Mouse (Mus musculus) MEL (cell line): ENCODE measurements around the gene Ablim1. TPM values are rescaled to one million over a fixed set of nuclear protein-coding genes. Genes with fewer than 3 reads are reported as not detected.

Source experiments
- DNase-seq: peaks from one replicate; pipeline ENCODE4 v3.0.0; 2011; ENCODE audit warnings: low read depth, low spot score
- H3K27ac ChIP-seq: 2 replicates; pipeline ENCODE4 v1.5.1; 2012; ENCODE audit warnings: low read depth, mild to moderate bottlenecking, control low read depth, low read length, moderate library complexity; ENCODE audit not compliant: control insufficient read depth
- H3K27me3 ChIP-seq, 2 experiments: fragments of 150-350 bp in 1 of 2; sonication (generic) in 1 of 2; 2 replicates each; pipeline ENCODE4 v1.6.1; 2012; ENCODE audit warnings: low read length in 2 of 2, mild to moderate bottlenecking in 2 of 2, improper control_type of control experiment in 1 of 2, moderate library complexity in 1 of 2; ENCODE audit not compliant: insufficient read depth in 2 of 2, control insufficient read depth in 1 of 2
- H3K36me3 ChIP-seq, 2 experiments: 2 replicates each; pipeline ENCODE4 v1.6.1; 2012 to 2014; ENCODE audit warnings: low read length in 2 of 2, improper control_type of control experiment in 1 of 2, inconsistent platforms in 1 of 2, mild to moderate bottlenecking in 1 of 2; ENCODE audit not compliant: insufficient read depth in 2 of 2, control insufficient read depth in 1 of 2
- H3K4me1 ChIP-seq, 2 experiments: fragments of 150-350 bp in 1 of 2; sonication (generic) in 1 of 2; 2 replicates each; pipeline ENCODE4 v1.6.1; 2012; ENCODE audit warnings: low read length in 2 of 2, improper control_type of control experiment in 1 of 2, mild to moderate bottlenecking in 1 of 2; ENCODE audit not compliant: insufficient read depth in 2 of 2, control insufficient read depth in 1 of 2
- H3K4me3 ChIP-seq, 2 experiments: fragments of 150-350 bp in 1 of 2; sonication (generic) in 1 of 2; 2 replicates each; pipeline ENCODE4 v1.5.1; 2012; ENCODE audit warnings: low read depth in 2 of 2, low read length in 2 of 2, mild to moderate bottlenecking in 2 of 2, moderate library complexity in 2 of 2, control low read depth in 1 of 2, improper control_type of control experiment in 1 of 2; ENCODE audit not compliant: control insufficient read depth in 1 of 2, insufficient read depth in 1 of 2
- H3K79me2 ChIP-seq: 2 replicates; pipeline ENCODE4 v1.6.1; 2012; ENCODE audit warnings: mild to moderate bottlenecking, low read length, moderate library complexity; ENCODE audit not compliant: control insufficient read depth, poor library complexity, insufficient read depth
- H3K9ac ChIP-seq: 2 replicates; pipeline ENCODE4 v1.6.1; 2012; ENCODE audit warnings: low read depth, mild to moderate bottlenecking, control low read depth, low read length, moderate library complexity; ENCODE audit not compliant: control insufficient read depth, poor library complexity, severe bottlenecking
- H3K9me3 ChIP-seq: fragments of 150-350 bp; sonication (generic); replicated peaks from 2 replicates; pipeline ENCODE4 v1.6.1; 2012; ENCODE audit warnings: mild to moderate bottlenecking, low read length, improper control_type of control experiment, moderate library complexity; ENCODE audit not compliant: insufficient read depth
- CHD1 ChIP-seq: IDR thresholded peaks from 2 replicates; pipeline ENCODE4 v1.6.1; 2012; ENCODE audit warnings: low read depth, mild to moderate bottlenecking, inconsistent platforms, low read length, improper control_type of control experiment
- ELF1 ChIP-seq: IDR thresholded peaks from 2 replicates; pipeline ENCODE4 v1.6.1; 2014; ENCODE audit warnings: low read depth, mild to moderate bottlenecking, inconsistent platforms, low read length, improper control_type of control experiment, moderate library complexity
- EP300 ChIP-seq, 2 experiments: IDR thresholded peaks; 2 replicates each; pipeline ENCODE4 v1.6.1; 2011; ENCODE audit warnings: improper control_type of control experiment in 2 of 2, low read length in 2 of 2, low read depth in 1 of 2, mild to moderate bottlenecking in 1 of 2
- HCFC1 ChIP-seq: IDR thresholded peaks from 2 replicates; pipeline ENCODE4 v1.6.1; 2012; ENCODE audit warnings: low read depth, mild to moderate bottlenecking, inconsistent platforms, low read length, improper control_type of control experiment, moderate library complexity
- JUND ChIP-seq: IDR thresholded peaks from 2 replicates; pipeline ENCODE4 v1.6.1; 2011; ENCODE audit warnings: low read depth, mild to moderate bottlenecking, improper control_type of control experiment, low read length
- MAX ChIP-seq: IDR thresholded peaks from 2 replicates; pipeline ENCODE4 v1.6.1; 2011; ENCODE audit warnings: low read length, improper control_type of control experiment
- MXI1 ChIP-seq: IDR thresholded peaks from 2 replicates; pipeline ENCODE4 v1.6.1; 2011; ENCODE audit warnings: mild to moderate bottlenecking, low read depth, low read length, improper control_type of control experiment
- MYC ChIP-seq: IDR thresholded peaks from 2 replicates; pipeline ENCODE4 v1.6.1; 2011; ENCODE audit warnings: low read depth, mild to moderate bottlenecking, low read length, improper control_type of control experiment, moderate library complexity
- POLR2A ChIP-seq, 2 experiments: IDR thresholded peaks; 2 replicates each; pipeline ENCODE4 v1.6.1; 2011 to 2012; ENCODE audit warnings: low read length in 2 of 2, mild to moderate bottlenecking in 2 of 2, control low read depth in 1 of 2, improper control_type of control experiment in 1 of 2, low read depth in 1 of 2, moderate library complexity in 1 of 2; ENCODE audit not compliant: control insufficient read depth in 1 of 2, insufficient read depth in 1 of 2, poor library complexity in 1 of 2
- TBP ChIP-seq: IDR thresholded peaks from 2 replicates; pipeline ENCODE4 v1.8.0; 2011; ENCODE audit warnings: low read depth, low read length, improper control_type of control experiment
- TCF12 ChIP-seq: IDR thresholded peaks from 2 replicates; pipeline ENCODE4 v1.6.1; 2014; ENCODE audit warnings: low read depth, mild to moderate bottlenecking, inconsistent platforms, low read length, improper control_type of control experiment, moderate library complexity
- UBTF ChIP-seq: IDR thresholded peaks from 2 replicates; pipeline ENCODE4 v1.6.1; 2012; ENCODE audit warnings: low read depth, mild to moderate bottlenecking, inconsistent platforms, low read length, improper control_type of control experiment, moderate library complexity, borderline replicate concordance; ENCODE audit not compliant: insufficient read depth
- USF2 ChIP-seq, 2 experiments: IDR thresholded peaks; 2 replicates each; pipeline ENCODE4 v1.6.1; 2011 to 2012; ENCODE audit warnings: improper control_type of control experiment in 2 of 2, low read length in 2 of 2, borderline replicate concordance in 1 of 2, inconsistent platforms in 1 of 2, low read depth in 1 of 2, mild to moderate bottlenecking in 1 of 2; ENCODE audit not compliant: insufficient read depth in 1 of 2
- ZC3H11A ChIP-seq: IDR thresholded peaks from 2 replicates; pipeline ENCODE4 v1.6.1; 2012; ENCODE audit warnings: low read depth, mild to moderate bottlenecking, inconsistent platforms, low read length, improper control_type of control experiment
- polyA plus RNA-seq, 2 experiments: library from polyadenylated mRNA; stranded (reverse) in 1 of 2; unstranded in 1 of 2; fragments of >175 nt in 1 of 2; fragments of >200 nt in 1 of 2; gene quantifications; 2 replicates each; pipeline versions ENCODE4 v1.2.1 to v1.2.4; 2012; ENCODE audit warnings: low replicate concordance in 2 of 2, low read depth in 1 of 2; ENCODE audit not compliant: insufficient read length in 2 of 2, insufficient read depth in 1 of 2, missing spikeins in 1 of 2
- total RNA-seq: library from RNA; depleted of rRNA; stranded (reverse); fragments of 300-350 nt; gene quantifications from 2 replicates; pipeline ENCODE4 v1.2.3, GENCODE M21; 2012

Gene Ablim1
- total and polyA plus RNA-seq, 3 experiments = not detected

DNA sequence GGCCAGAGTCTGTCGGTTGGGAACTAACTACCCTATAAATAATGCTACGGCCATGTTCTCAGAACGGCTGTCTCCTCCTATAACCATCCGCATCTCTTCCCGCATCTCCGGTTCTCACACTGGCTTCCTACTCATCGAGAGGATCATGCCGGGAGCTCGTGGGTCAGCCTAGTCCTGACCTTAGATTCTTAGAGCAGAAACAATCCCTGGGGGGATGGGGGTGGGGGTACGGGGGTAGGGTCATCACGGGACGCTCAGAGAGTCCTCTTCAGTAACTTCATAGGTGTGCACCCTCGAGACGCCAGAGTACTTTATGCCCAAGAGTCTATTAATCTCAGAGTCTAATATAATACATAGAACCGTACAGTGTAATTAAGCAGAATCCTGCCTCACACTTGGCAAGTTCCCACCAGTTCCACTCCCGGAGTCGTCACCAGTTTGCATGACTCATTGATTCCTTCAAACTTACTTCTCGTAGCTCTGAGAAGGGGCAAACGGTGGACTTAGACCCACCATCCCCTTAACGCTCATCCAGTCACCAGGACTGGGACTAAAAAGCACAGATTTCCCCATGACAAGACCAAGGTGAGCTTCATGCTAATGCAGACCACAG, 156.9 kb downstream of the Ablim1 start:
- Histone ChIP-seq H3K4me1 (no peaks in the 10 kb centered on the region), H3K9me3 (no peaks in the 10 kb centered on the region), H3K27ac (no peak overlapping the region), H3K4me3 (no peak overlapping the region), H3K27me3 (peaks cover 0 to 9% of the 10 kb centered on the region in 2 experiments), H3K9ac (no peak overlapping the region), H3K36me3 (no peaks in the 10 kb centered on the region), H3K79me2 (no peaks in the 10 kb centered on the region)
- no peak for DNase-seq
- no peak for TF ChIP-seq MAX
- no peak for TF ChIP-seq USF2 (IDR thresholded peaks at IDR 0.05; ENCODE audit: borderline replicate concordance in 1 of 2, insufficient read depth in 1 of 2, low read depth in 1 of 2, low read length in 2 of 2)
- TF ChIP-seq MYC = no peak
- no peak for TF ChIP-seq TBP

DNA sequence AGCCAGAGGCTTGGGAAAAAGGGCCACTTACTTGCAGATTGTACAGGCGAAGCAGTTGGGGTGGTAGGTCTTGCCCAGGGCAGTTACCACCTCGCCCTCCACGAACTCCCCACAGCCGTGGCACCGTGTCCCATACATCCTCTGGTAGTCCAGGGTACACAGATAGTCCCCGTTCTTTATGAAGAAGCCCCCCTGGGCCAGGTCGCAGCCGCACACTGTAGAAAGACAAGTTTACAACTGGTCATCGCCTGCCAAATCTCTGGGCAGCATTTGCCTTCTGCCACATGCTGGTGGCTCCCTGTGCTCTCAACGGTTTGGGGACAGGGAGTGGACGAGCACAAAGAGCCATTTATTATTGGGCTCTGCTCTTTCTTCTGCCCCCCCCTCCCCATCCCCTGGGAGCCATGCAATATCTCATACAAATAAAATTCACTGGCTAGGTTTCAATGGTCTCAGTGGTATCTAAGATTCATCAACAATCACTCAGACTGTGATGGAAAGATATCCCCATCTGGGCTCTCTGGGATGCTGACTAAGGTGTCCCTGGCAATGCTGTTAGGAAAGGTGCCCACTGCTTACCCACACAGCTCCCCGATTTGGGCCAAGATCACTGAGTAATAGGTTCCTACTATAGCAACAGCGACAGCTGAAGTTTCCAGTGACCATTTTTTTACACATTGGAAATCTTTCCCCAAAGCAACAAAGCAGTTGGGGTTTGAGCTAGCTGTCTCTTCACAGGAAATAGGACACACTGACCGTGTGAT, 159.4 kb downstream of the Ablim1 start:
- Histone ChIP-seq H3K9me3 (no peaks in the 10 kb centered on the region), H3K36me3 (no peaks in the 10 kb centered on the region), H3K4me1 (no peaks in the 10 kb centered on the region), H3K4me3 (no peak overlapping the region), H3K9ac (no peak overlapping the region), H3K27me3 (peaks cover 0 to 9% of the 10 kb centered on the region in 2 experiments), H3K79me2 (no peaks in the 10 kb centered on the region), H3K27ac (no peak overlapping the region)
- DNase-seq = no peak
- TF ChIP-seq HCFC1 = no peak
- TF ChIP-seq POLR2A (IDR thresholded peaks at IDR 0.05; ENCODE audit: control insufficient read depth in 1 of 2, insufficient read depth in 1 of 2, low read depth in 1 of 2, low read length in 2 of 2, poor library complexity in 1 of 2) = no peak
- TF ChIP-seq ELF1 = no peak
- TF ChIP-seq MXI1 = no peak
- no peak for TF ChIP-seq JUND
- no peak for TF ChIP-seq EP300 (IDR thresholded peaks at IDR 0.05; ENCODE audit: low read depth in 1 of 2, low read length in 2 of 2)
- no peak for TF ChIP-seq CHD1
- TF ChIP-seq MYC = no peak
- TF ChIP-seq UBTF = no peak
- no peak for TF ChIP-seq TCF12
- TF ChIP-seq ZC3H11A = no peak
